Mouse (Mus musculus) megakaryocyte-erythroid progenitor cell, adult 5-6 weeks (primary cell): Measurements from ENCODE around the gene Dkc1. TPM values are rescaled to one million over a fixed set of nuclear protein-coding genes. Genes with fewer than 3 reads are reported as not detected.

Source experiments
- ATAC-seq: replicated peaks from 2 replicates; pipeline ENCODE4 v1.8.0; 2016; ENCODE audit warnings: mild to moderate bottlenecking, inconsistent platforms; ENCODE audit not compliant: severe bottlenecking, poor library complexity, low FRiP score, low TSS enrichment
- total RNA-seq, 2 experiments: library from RNA; stranded (forward) in 1 of 2; stranded (reverse) in 1 of 2; fragments of 200-1000, 215-1000 nt in 1 of 2; fragments of >200 nt in 1 of 2; fragmentation: Nextera tagmentation in 1 of 2; gene quantifications; 2 replicates each; pipeline ENCODE4 v1.2.3; 2014 to 2017

The Dkc1 gene
- total RNA-seq, 2 experiments from 2014 or later, result 191 to 519 TPM

DNA sequence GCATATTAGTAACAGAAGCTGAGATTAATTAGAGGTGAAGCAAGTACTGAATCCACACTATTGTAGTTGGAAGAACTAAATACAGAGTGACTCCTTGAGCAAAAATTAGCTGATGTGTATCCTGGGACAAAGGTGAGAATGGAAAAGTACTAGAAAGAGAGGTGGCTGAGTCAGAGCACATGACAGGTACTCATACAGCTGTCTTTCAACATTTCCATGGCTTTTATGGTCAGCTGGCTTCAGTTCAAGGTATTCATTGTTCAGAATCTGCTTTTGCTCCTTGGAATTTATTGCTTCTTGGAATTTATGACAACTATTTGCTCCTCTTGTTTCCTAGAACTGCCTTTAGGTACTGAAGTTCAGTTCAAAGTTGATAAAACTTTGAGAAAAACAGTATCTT, 41.3 kb downstream of the Dkc1 start:
- no peak for ATAC-seq

GRCm38 (mm10) chrX:75137729-75138128, 42.1 kb downstream of the Dkc1 start:
- ATAC-seq, result peak; percentile 89

- peak; percentile 55; the same call in 1 of the 2 replicates for ATAC-seq
Observed at GRCm38 (mm10) chrX:75138182-75138581, 42.5 kb downstream of the Dkc1 start.

DNA sequence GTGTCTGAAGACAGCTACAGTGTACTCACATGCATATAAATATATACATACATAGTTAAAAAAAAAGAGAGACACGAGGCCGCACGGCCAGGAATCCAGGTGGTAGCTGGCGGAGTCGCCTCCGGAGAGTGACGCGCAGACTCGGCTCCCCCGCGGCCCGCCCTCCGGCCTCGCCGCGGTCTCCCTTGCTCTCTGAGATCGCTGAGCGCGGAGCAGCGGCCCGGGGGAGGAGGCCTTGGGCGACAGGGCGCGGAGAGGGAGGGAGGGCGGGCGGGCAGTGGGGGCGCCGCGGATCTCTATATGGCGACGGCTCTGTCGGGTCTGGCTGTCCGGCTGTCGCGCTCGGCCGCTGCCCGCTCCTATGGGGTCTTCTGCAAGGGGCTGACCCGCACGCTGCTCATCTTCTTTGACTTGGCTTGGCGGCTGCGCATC, 47.5 kb downstream of the Dkc1 start:
- ATAC-seq, result peak; percentile 93

DNA sequence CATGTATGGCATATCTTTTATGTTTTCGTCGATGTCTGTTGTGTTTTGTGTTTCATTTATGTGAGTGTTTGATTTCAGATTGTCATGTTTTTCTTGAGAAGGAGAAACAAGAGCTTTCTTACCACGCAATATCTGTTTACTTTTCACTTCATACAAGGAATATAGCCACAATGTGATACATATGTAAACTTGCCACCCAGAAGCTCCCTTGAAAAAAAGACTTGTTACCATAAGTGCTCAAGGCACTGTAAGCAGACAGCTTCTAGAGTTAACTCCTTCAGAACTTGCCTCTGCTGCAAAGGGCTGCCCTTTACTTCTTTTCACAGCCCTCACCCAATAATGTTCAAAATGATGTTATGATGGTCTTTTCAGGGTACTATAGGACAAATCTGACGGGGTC, 52.8 kb downstream of the Dkc1 start:
- ATAC-seq, result no peak

DNA sequence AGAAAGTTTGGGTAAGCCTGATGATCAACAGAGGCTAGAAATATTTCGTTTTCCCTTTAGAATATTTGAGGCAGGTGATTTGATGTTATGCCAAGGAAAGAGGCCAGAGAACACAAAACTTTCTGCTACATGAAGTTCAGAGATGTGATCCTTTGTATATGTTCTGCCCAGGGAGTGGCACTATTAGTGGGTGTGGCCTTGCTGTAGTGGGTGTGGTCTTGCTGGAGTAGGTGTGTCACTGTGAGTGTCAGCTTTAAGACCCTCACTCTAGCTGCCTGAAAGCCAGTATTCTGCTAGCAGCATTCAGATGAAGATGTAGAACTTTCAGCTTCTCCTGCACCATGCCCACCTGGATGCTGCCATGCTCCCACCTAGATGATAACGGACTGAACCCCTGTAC, 54.6 kb downstream of the Dkc1 start:
- ATAC-seq, result no peak

DNA sequence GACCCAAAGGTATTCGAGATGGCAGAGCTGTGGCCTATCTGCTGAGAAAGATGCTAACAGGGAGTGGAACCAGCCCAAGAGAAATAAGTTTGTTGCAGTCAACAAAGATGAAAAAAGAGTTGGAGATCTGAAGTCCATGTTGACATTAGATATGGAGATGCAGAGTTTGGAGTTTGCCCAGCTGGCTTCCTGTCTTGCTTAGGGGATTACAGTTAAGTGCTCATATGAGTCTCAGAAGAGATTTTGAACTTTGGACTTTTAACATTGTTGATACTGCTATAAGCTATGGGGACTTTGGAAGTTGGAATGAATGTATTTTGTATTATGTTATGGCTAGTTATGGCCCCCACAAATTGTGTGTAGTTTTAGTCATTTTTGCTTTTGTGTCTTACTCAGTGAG, 56.6 kb downstream of the Dkc1 start:
- ATAC-seq, result no peak

- ATAC-seq, result peak; percentile 86
Observed at GRCm38 (mm10) chrX:75155576-75156243, 60.1 kb downstream of the Dkc1 start.

Other genes starting within 250 kb of the Dkc1 start
- gene Gab3, start 10.4 kb upstream of the Dkc1 start, total RNA-seq (2014; fragmentation: Nextera tagmentation), result 2.6 and 8.9 TPM in 2 replicates
- 3.1 and 3.3 TPM in 2 replicates for gene Gab3, start 10.4 kb upstream of the Dkc1 start, total RNA-seq (2017)
- gene Mpp1, start 35.2 kb downstream of the Dkc1 start, total RNA-seq (2014; fragmentation: Nextera tagmentation), result 43.9 and 57.5 TPM in 2 replicates
- gene Mpp1, start 35.2 kb downstream of the Dkc1 start, total RNA-seq (2017), result 66.4 and 68.1 TPM in 2 replicates
- not detected in 2 replicates for gene Smim9, start 67.9 kb downstream of the Dkc1 start, total RNA-seq (2014; fragmentation: Nextera tagmentation)
- gene Smim9, start 67.9 kb downstream of the Dkc1 start, total RNA-seq (2017), result not detected in 2 replicates